Mouse (Mus musculus) ES-Bruce4 (cell line): ENCODE measurements at regions not wholly inside any gene's neighbourhood (a gene's known extent, or its start where the extent isn't known, plus 50 kb on each side); places are given as distances from the start of the nearest gene placed in this dataset.

Experiments
- CTCF ChIP-seq: IDR thresholded peaks from one replicate; pipeline ENCODE4 v1.8.1; 2011; ENCODE audit warnings: low read depth, low read length
- EP300 ChIP-seq: IDR thresholded peaks from 2 replicates; pipeline ENCODE4 v1.6.1; 2011; ENCODE audit warnings: low read depth, low read length; ENCODE audit not compliant: insufficient read depth
- POLR2A ChIP-seq: IDR thresholded peaks from one replicate; pipeline ENCODE4 v1.8.1; 2011; ENCODE audit warnings: low read length; ENCODE audit not compliant: insufficient read depth

- TF ChIP-seq POLR2A: no peak
- TF ChIP-seq EP300: no peak
- no peak for TF ChIP-seq CTCF
Measured at GRCm38 (mm10) chr15:27308639-27309038, 157.8 kb upstream of the Ank start.
